Mouse (Mus musculus): ENCODE measurements around the gene Nat8f5. TPM values are rescaled to one million over a fixed set of nuclear protein-coding genes. Genes with fewer than 3 reads are reported as not detected.

Gene Nat8f5
- not detected for total RNA-seq (2023)

GRCm38 (mm10) chr6:85820837-85821236 lies at the start of gene Nat8f5, which contains the start of gene Nat8f6:
Gene Nat8f5 (minus strand): TSS chr6:85820972.
Gene Nat8f6 (minus strand): TSS chr6:85820954.

GRCm38 (mm10) chr6:85869006-85869405 lies 48.2 kb upstream of the Nat8f5 start, which contains the start of gene Nat8f2:
Gene Nat8f2 (minus strand): TSS chr6:85869158.

GRCm38 (mm10) chr6:85831796-85832321 lies 11.1 kb upstream of the Nat8f5 start, which contains the start of gene Nat8:
Gene Nat8 (minus strand): TSS chr6:85832082.

Other genes with a start within 250 kb of the Nat8f5 start
- gene Alms1, start 233.4 kb downstream of the Nat8f5 start, total RNA-seq (2023), result 1 to 10 TPM; 7.9 to 8.1 TPM
- not detected for gene Nat8f7, start 107.8 kb downstream of the Nat8f5 start, total RNA-seq (2023)
- not detected for gene Nat8f3, start 55.2 kb downstream of the Nat8f5 start, total RNA-seq (2023)
- not detected for gene Nat8f6, start within 50 bp of the Nat8f5 start, total RNA-seq (2023)
- not detected for gene Nat8, start 11.1 kb upstream of the Nat8f5 start, total RNA-seq (2023)
- not detected for gene Nat8f2, start 48.2 kb upstream of the Nat8f5 start, total RNA-seq (2023)
- under 1 TPM; 0.56 to 0.57 TPM for gene Nat8f4, start 83.9 kb upstream of the Nat8f5 start, total RNA-seq (2023)
- 1 to 10 TPM; 6.0 to 6.5 TPM for gene Tprkb, start 90.9 kb upstream of the Nat8f5 start, total RNA-seq (2023)
- gene Nat8f1, start 94.7 kb upstream of the Nat8f5 start, total RNA-seq (2023), result 1 to 10 TPM; 1.6 to 2.1 TPM
- 100 to 1,000 TPM; 134 to 141 TPM for gene Dusp11, start 140.7 kb upstream of the Nat8f5 start, total RNA-seq (2023)
- gene Figla, start 195.2 kb upstream of the Nat8f5 start, total RNA-seq (2023), result not detected
- gene Add2, start 207.7 kb upstream of the Nat8f5 start, total RNA-seq (2023), result 10 to 100 TPM in 1 of 2 experiments, 1 to 10 TPM in 1; 5.0 to 14.0 TPM

All from neutrophil, adult 59 days (primary cell).